Mouse (Mus musculus) CH12.LX (cell line): ENCODE results near the gene Fbxo28. TPM values are rescaled to one million over a fixed set of nuclear protein-coding genes. Genes with fewer than 3 reads are reported as not detected.

Source experiments
- DNase-seq: peaks from one replicate; pipeline ENCODE4 v3.0.0-alpha.2; 2013; ENCODE audit errors: extremely low read depth
- H3K27ac ChIP-seq: 2 replicates; pipeline ENCODE4 v1.5.1; 2012; ENCODE audit warnings: low read depth, mild to moderate bottlenecking, control low read depth, moderate library complexity; ENCODE audit not compliant: insufficient read depth
- H3K27me3 ChIP-seq: replicated peaks from 2 replicates; pipeline ENCODE3; 2012; ENCODE audit warnings: inconsistent platforms
- H3K36me3 ChIP-seq, 2 experiments: replicated peaks in 1 of 2; 2 replicates each; pipeline versions ENCODE3 to v1.6.1; 2012; ENCODE audit warnings: inconsistent platforms in 1 of 2, low read length in 1 of 2, mild to moderate bottlenecking in 1 of 2, mixed read lengths in 1 of 2, moderate library complexity in 1 of 2; ENCODE audit not compliant: control insufficient read depth in 1 of 2, insufficient read depth in 1 of 2
- H3K4me1 ChIP-seq, 2 experiments: 2 replicates each; pipeline ENCODE4 v1.6.1; 2012; ENCODE audit warnings: inconsistent platforms in 1 of 2, moderate library complexity in 1 of 2; ENCODE audit not compliant: insufficient read depth in 2 of 2, control insufficient read depth in 1 of 2
- H3K4me2 ChIP-seq: 2 replicates; pipeline ENCODE4 v1.6.1; 2012; ENCODE audit warnings: low read depth, mild to moderate bottlenecking, control low read depth; ENCODE audit not compliant: poor library complexity, insufficient read depth, severe bottlenecking
- H3K4me3 ChIP-seq, 3 experiments: fragments of 150-350 bp in 1 of 3; sonication (generic) in 1 of 3; replicated peaks in 1 of 3; 2 replicates each; pipeline versions ENCODE3 to v1.5.1; 2011 to 2012; ENCODE audit warnings: low read depth in 2 of 3, low read length in 2 of 3, mild to moderate bottlenecking in 2 of 3, moderate library complexity in 2 of 3, control low read depth in 1 of 3, improper control_type of control experiment in 1 of 3, inconsistent platforms in 1 of 3, mixed read lengths in 1 of 3; ENCODE audit not compliant: poor library complexity in 1 of 3
- H3K79me2 ChIP-seq: replicated peaks from 2 replicates; pipeline ENCODE4 v1.6.1; 2012; ENCODE audit warnings: mild to moderate bottlenecking, moderate library complexity; ENCODE audit not compliant: control insufficient read depth, poor library complexity, insufficient read depth, severe bottlenecking; ENCODE audit errors: extremely low read depth
- H3K9ac ChIP-seq: 2 replicates; pipeline ENCODE4 v1.6.1; 2012; ENCODE audit warnings: low read depth, mild to moderate bottlenecking, control low read depth, moderate library complexity; ENCODE audit not compliant: insufficient read depth
- H3K9me3 ChIP-seq: replicated peaks from 2 replicates; pipeline ENCODE3; 2012; ENCODE audit warnings: low read length, inconsistent platforms, mixed read lengths
- BHLHE40 ChIP-seq: IDR thresholded peaks from 2 replicates; pipeline ENCODE4 v1.6.1; 2011; ENCODE audit warnings: mild to moderate bottlenecking, low read depth, low read length, improper control_type of control experiment
- CHD1 ChIP-seq: IDR thresholded peaks from 2 replicates; pipeline ENCODE4 v1.6.1; 2012; ENCODE audit warnings: low read depth, low read length, improper control_type of control experiment, inconsistent platforms
- CHD2 ChIP-seq: IDR thresholded peaks from 2 replicates; pipeline ENCODE4 v1.6.1; 2011; ENCODE audit warnings: low read length, improper control_type of control experiment
- CTCF ChIP-seq, 2 experiments: IDR thresholded peaks in 1 of 2; conservative IDR thresholded peaks in 1 of 2; 2 replicates each; pipeline ENCODE4 v1.5.1; 2011 to 2012; ENCODE audit warnings: low read depth in 2 of 2, low read length in 2 of 2, improper control_type of control experiment in 1 of 2, inconsistent platforms in 1 of 2, mild to moderate bottlenecking in 1 of 2, moderate library complexity in 1 of 2
- ELF1 ChIP-seq: IDR thresholded peaks from 2 replicates; pipeline ENCODE4 v1.6.1; 2014; ENCODE audit warnings: low read depth, mild to moderate bottlenecking, inconsistent platforms, low read length, improper control_type of control experiment
- EP300 ChIP-seq: IDR thresholded peaks from 2 replicates; pipeline ENCODE4 v1.6.1; 2011; ENCODE audit warnings: low read length, improper control_type of control experiment
- ETS1 ChIP-seq: conservative IDR thresholded peaks from 2 replicates; pipeline ENCODE4 v1.6.1; 2012; ENCODE audit warnings: low read depth, mild to moderate bottlenecking, inconsistent platforms, low read length, improper control_type of control experiment, moderate library complexity
- GABPA ChIP-seq: IDR thresholded peaks from 2 replicates; pipeline ENCODE4 v1.6.1; 2012; ENCODE audit warnings: low read depth, low read length, improper control_type of control experiment, inconsistent platforms; ENCODE audit not compliant: insufficient replicate concordance
- JUND ChIP-seq: conservative IDR thresholded peaks from 2 replicates; pipeline ENCODE4 v1.6.1; 2011; ENCODE audit warnings: low read depth, low read length, improper control_type of control experiment
- MAFK ChIP-seq: IDR thresholded peaks from 2 replicates; pipeline ENCODE4 v1.6.1; 2011; ENCODE audit warnings: low read length, improper control_type of control experiment; ENCODE audit not compliant: insufficient replicate concordance
- MAZ ChIP-seq: IDR thresholded peaks from 2 replicates; pipeline ENCODE4 v1.6.1; 2012; ENCODE audit warnings: low read depth, mild to moderate bottlenecking, inconsistent platforms, low read length, improper control_type of control experiment, moderate library complexity
- MEF2A ChIP-seq: IDR thresholded peaks from 2 replicates; pipeline ENCODE4 v1.6.1; 2014; ENCODE audit warnings: low read depth, mild to moderate bottlenecking, inconsistent platforms, low read length, improper control_type of control experiment, borderline replicate concordance
- MYC ChIP-seq: IDR thresholded peaks from 2 replicates; pipeline ENCODE4 v1.6.1; 2011; ENCODE audit warnings: low read depth, mild to moderate bottlenecking, improper control_type of control experiment, low read length
- PAX5 ChIP-seq: IDR thresholded peaks from 2 replicates; pipeline ENCODE4 v1.6.1; 2012; ENCODE audit warnings: low read length, inconsistent platforms, mixed read lengths
- POLR2A ChIP-seq: IDR thresholded peaks from 2 replicates; pipeline ENCODE4 v1.6.1; 2011; ENCODE audit warnings: low read depth, mild to moderate bottlenecking, improper control_type of control experiment, low read length
- RCOR1 ChIP-seq: conservative IDR thresholded peaks from 2 replicates; pipeline ENCODE4 v1.6.1; 2012; ENCODE audit warnings: low read depth, mild to moderate bottlenecking, inconsistent platforms, low read length, improper control_type of control experiment
- TBP ChIP-seq: conservative IDR thresholded peaks from 2 replicates; pipeline ENCODE4 v1.6.1; 2011; ENCODE audit warnings: low read depth, low read length, improper control_type of control experiment
- TCF12 ChIP-seq: IDR thresholded peaks from 2 replicates; pipeline ENCODE4 v1.6.1; 2014; ENCODE audit warnings: low read depth, mild to moderate bottlenecking, inconsistent platforms, low read length, improper control_type of control experiment
- ZMIZ1 ChIP-seq: IDR thresholded peaks from 2 replicates; pipeline ENCODE4 v1.6.1; 2012; ENCODE audit warnings: low read depth, mild to moderate bottlenecking, inconsistent platforms, low read length, improper control_type of control experiment
- dilution Hi-C: fragments of 300-500 bp; cut with MboI; formaldehyde crosslinking; loops from 2 replicates; pipeline ENCODE4 v1.14.3; 2020; ENCODE audit warnings: low sequenced_read_pairs; ENCODE audit not compliant: extremely low pct_unique_long_range_greater_than_20kb, extremely low pct_ligation_motif_present
- in situ Hi-C: fragments of 300-500 bp; cut with MboI; formaldehyde crosslinking; loops from 3 replicates; pipeline ENCODE4 v1.14.3; 2019; ENCODE audit warnings: low sequenced_read_pairs, low pct_ligation_motif_present, low pct_unique_long_range_greater_than_20kb, mixed read lengths
- polyA plus RNA-seq: library from polyadenylated mRNA; unstranded; fragments of >175 nt; gene quantifications from 2 replicates; pipeline ENCODE4 v1.2.1, GENCODE M21; 2012; ENCODE audit warnings: low read depth; ENCODE audit not compliant: insufficient read length
- total RNA-seq, 2 experiments: library from RNA; depleted of rRNA; stranded (reverse); fragments of 300-350 nt in 1 of 2; fragments of >200 nt in 1 of 2; gene quantifications; 2 replicates each; pipeline ENCODE4 v1.2.3; 2012 to 2014

Fbxo28 gene
- total and polyA plus RNA-seq, 3 experiments = 11.9 to 13.3 (median 12.6) TPM

DNA sequence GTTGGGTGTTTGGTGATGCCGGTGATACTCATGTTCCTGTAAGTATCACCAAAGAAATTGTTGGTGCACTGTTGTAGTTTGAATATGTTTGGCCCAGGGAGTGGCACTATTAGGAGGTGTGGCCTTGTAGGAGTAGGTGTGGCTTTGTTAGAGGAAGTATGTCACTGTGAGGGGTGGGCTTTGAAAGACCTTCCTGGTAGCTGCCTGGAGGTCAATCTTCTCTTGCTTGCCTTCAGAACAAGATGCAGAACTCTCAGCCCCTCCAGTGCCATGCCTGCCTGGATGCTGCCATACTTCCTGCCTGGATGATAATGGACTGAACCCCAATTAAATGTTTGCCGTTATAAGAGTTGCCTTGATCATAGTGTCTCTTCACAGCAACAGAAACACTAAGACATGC, 56.6 kb downstream of the Fbxo28 start:
- TF ChIP-seq RCOR1 (no peak), POLR2A (peak; percentile 56)
- Histone ChIP-seq H3K27me3 (no peaks in the 10 kb centered on the region), H3K4me3 (no peak overlapping the region), H3K9me3 (no peaks in the 10 kb centered on the region), H3K9ac (no peak overlapping the region), H3K36me3 (peaks cover 0 to 8% of the 10 kb centered on the region in 2 experiments), H3K4me1 (peaks cover 12 to 25% of the 10 kb centered on the region in 2 experiments), H3K79me2 (peaks cover 22% of the 10 kb centered on the region), H3K27ac (no peak overlapping the region), H3K4me2 (no peak overlapping the region)
- dilution Hi-C loops = no loop called here
- DNase-seq = no peak
- in situ Hi-C loops = no loop called here

DNA sequence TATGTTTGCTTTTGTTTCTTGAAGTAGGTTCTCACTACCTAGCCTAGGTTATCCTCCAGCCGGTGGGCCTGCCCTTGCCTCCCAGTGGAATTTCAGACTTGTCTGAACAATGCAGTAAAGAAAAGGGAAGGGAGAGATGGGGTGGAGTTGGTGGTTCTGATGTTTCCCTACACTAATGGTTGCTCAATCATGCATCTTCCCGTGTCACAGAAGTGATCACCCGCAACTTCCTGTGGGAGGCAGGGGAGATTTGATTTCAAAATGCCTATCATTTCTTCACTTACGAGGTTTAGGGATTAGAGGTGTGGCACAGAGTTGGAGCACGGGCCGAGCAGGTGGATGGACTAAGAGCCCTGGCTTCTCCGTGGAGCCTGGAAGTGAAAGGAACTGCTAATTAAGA, 58.2 kb downstream of the Fbxo28 start:
- TF ChIP-seq CHD2 = no peak
- TF ChIP-seq EP300 = no peak
- TF ChIP-seq BHLHE40 = no peak
- no peak for TF ChIP-seq MAZ
- no peak for TF ChIP-seq CTCF (conservative IDR thresholded peaks at IDR 0.05 in 1 of 2, IDR thresholded peaks at IDR 0.05 in 1 of 2; ENCODE audit: low read depth in 2 of 2, low read length in 2 of 2)
- TF ChIP-seq MEF2A = no peak
- no peak for TF ChIP-seq JUND
- TF ChIP-seq MAFK = no peak
- TF ChIP-seq TBP = no peak
- no peak for TF ChIP-seq PAX5
- TF ChIP-seq CHD1 = no peak
- TF ChIP-seq GABPA = no peak
- TF ChIP-seq ETS1 = no peak
- TF ChIP-seq MYC = no peak
- TF ChIP-seq TCF12 = no peak
- TF ChIP-seq ELF1 = no peak
- no peak for TF ChIP-seq ZMIZ1
- dilution Hi-C loops = no loop called here
- peaks cover 12 to 27% of the 10 kb centered on the region in 2 experiments for H3K4me1 ChIP-seq
- no peak for DNase-seq
- in situ Hi-C loops = no loop called here
- H3K79me2 ChIP-seq = peaks cover 34% of the 10 kb centered on the region
- no peak overlapping the region for H3K27ac ChIP-seq
- H3K4me3 ChIP-seq = no peak overlapping the region
- no peaks in the 10 kb centered on the region for H3K9me3 ChIP-seq
- 0 out of 2 replicates have a peak overlapping the region, but pooled peaks have one; percentile 27 for H3K9ac ChIP-seq
- H3K27me3 ChIP-seq = no peaks in the 10 kb centered on the region
- H3K36me3 ChIP-seq = peaks cover 12 to 21% of the 10 kb centered on the region in 2 experiments
- peak overlapping the region; percentile 90 for H3K4me2 ChIP-seq
